Mouse (Mus musculus) kidney, adult 2 months (tissue): ENCODE results near the gene Smad5. TPM values are rescaled to one million over a fixed set of nuclear protein-coding genes. Genes with fewer than 3 reads are reported as not detected.

Experiments
- DNase-seq: peaks from one replicate; pipeline ENCODE4 v3.0.0; 2021
- H3K27ac ChIP-seq: fragments of 200-500 bp; 2 replicates; pipeline ENCODE4 v1.5.1; 2012; ENCODE audit warnings: low read depth, low read length, control low read depth, inconsistent platforms; ENCODE audit not compliant: insufficient read depth
- H3K27me3 ChIP-seq: fragments of 200-500 bp; replicated peaks from 2 replicates; pipeline ENCODE4 v1.6.1; 2012; ENCODE audit warnings: mild to moderate bottlenecking, moderate library complexity, low read length, inconsistent platforms; ENCODE audit not compliant: control insufficient read depth, insufficient read depth
- H3K36me3 ChIP-seq: fragments of 200-500 bp; 2 replicates; pipeline ENCODE4 v1.6.1; 2012; ENCODE audit warnings: mild to moderate bottlenecking, moderate library complexity, low read length, inconsistent platforms; ENCODE audit not compliant: control insufficient read depth, insufficient read depth
- H3K4me1 ChIP-seq: fragments of 200-500 bp; 2 replicates; pipeline ENCODE4 v1.6.1; 2011; ENCODE audit warnings: low read length; ENCODE audit not compliant: control insufficient read depth, insufficient read depth
- H3K4me3 ChIP-seq: fragments of 200-500 bp; 2 replicates; pipeline ENCODE4 v1.5.1; 2011; ENCODE audit warnings: mild to moderate bottlenecking, low read depth, low read length, control low read depth; ENCODE audit not compliant: insufficient read depth
- CTCF ChIP-seq: fragments of 200-500 bp; conservative IDR thresholded peaks from 2 replicates; pipeline ENCODE4 v1.5.1; 2011; ENCODE audit warnings: low read depth, mild to moderate bottlenecking, control low read depth, low read length, moderate library complexity, mixed read lengths; ENCODE audit not compliant: insufficient read depth, insufficient read length
- POLR2A ChIP-seq: fragments of 200-500 bp; IDR thresholded peaks from one replicate; pipeline ENCODE4 v1.6.1; 2011; ENCODE audit warnings: low read depth, low read length, control low read depth
- WGBS: fragments of 180-500 bp; shearing (Covaris S2); methylation state at CpG from one replicate; pipeline ENCODE4 v1.1.7; 2018; 5-methylcytosine and 5-hydroxymethylcytosine counted together
- polyA plus RNA-seq: library from polyadenylated mRNA; depleted of rRNA; stranded (reverse); fragments of >200 nt; gene quantifications from 2 replicates; pipeline ENCODE4 v1.2.3, GENCODE M21; 2012

Gene Smad5
- polyA plus RNA-seq, 1 experiment, result 31.4 TPM

DNA sequence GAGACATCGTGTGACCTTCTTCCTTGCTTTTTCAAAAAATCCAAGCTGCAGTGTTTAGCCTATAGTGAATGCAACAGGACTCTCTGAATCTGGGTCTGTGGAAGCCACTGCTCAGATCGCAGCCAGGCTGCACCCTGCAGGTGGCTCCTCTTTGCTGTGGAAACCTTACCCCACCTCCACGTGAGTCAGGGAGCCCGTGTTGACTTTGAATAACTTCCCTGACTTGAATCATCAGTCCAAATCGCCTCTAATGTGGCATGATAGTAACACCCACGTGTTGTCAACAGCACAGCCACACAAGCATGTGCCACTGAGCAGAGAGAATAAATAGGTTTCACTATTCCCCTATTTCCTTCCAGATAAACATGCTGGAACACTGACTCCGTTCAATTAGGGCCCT lies 10.8 kb upstream of the Smad5 start:
- no peaks in the 10 kb centered on the region for H3K27me3 ChIP-seq
- no peaks in the 10 kb centered on the region for H3K36me3 ChIP-seq
- peaks cover 6% of the 10 kb centered on the region; the same call in 1 of the 2 replicates for H3K4me1 ChIP-seq
- no peak for DNase-seq
- H3K4me3 ChIP-seq, result no peak overlapping the region
- WGBS, result 33% methylated on average over 7 of the region's 7 CpGs
- no peak overlapping the region for H3K27ac ChIP-seq
- no peak for TF ChIP-seq POLR2A
- peak; percentile 12; the same call in 1 of the 2 replicates for TF ChIP-seq CTCF

DNA sequence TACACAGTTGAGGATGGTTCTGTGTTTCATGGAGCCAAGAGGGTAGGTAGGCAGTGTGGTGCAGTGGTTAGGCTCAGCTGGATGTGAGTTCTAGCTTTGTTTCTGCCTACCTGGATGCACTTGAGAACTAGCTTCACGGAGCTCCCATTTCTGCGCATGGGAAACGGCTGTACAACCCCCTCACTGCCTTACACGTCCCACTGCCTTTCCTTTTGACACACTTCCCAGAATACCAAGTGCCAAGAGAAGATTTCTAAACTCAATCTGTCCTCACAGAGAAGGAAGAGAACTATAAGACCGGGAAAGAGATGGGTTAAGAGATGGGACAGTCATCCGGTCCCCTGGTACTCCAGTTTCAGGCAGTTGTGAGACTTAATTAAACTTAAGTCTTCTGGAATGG lies 10.2 kb upstream of the Smad5 start:
- WGBS, result 84% methylated on average over 6 of the region's 6 CpGs
- TF ChIP-seq CTCF (no peak), POLR2A (no peak)
- Histone ChIP-seq H3K4me3 (no peak overlapping the region), H3K4me1 (peaks cover 6% of the 10 kb centered on the region; the same call in 1 of the 2 replicates), H3K36me3 (no peaks in the 10 kb centered on the region), H3K27ac (no peak overlapping the region), H3K27me3 (no peaks in the 10 kb centered on the region)
- DNase-seq, result no peak

DNA sequence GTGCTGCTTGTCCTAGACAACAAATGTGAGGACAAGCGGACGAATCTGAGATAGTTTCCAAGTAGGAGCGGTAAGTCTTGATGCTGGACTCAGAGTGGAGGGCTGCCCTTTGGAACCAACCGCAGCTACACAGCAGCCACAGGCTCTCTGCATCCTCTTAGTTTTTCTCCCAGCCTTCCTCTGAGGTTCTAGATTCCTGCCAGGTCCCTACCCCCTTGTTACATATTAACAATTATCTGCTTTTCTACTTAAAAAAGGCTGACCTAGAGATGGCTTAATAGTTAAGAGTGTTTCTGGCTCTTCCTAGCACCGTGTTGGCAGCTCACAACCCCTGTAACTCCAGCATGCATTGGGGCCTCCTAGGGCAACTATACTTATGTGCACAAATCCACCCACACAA lies 7.1 kb upstream of the Smad5 start:
- DNase-seq, result peak; percentile 82
- TF ChIP-seq CTCF (no peak), POLR2A (no peak)
- no peaks in the 10 kb centered on the region for H3K36me3 ChIP-seq
- no peak overlapping the region for H3K27ac ChIP-seq
- H3K27me3 ChIP-seq, result no peaks in the 10 kb centered on the region
- 62% methylated on average over 5 of the region's 5 CpGs for WGBS
- no peak overlapping the region for H3K4me3 ChIP-seq
- peaks cover 6% of the 10 kb centered on the region; the same call in 1 of the 2 replicates for H3K4me1 ChIP-seq

DNA sequence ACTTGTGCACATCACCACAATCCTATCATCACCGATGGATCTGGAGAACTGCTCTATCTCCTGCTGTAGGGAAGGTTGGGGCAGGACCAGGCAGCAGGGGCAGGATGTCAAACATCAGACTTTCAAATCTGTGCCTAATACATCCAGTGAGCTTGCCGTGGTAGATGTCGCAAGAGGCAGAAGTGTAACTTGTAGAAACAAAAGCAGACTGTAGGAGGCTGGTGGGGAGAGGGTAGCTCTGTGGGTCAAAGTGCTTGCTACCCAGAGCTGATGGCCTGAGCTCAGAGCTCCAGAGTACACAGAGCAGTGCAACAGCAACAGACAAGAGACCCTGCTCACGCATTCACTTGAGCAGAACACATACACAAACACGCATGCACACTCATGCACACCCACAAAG lies 6.1 kb upstream of the Smad5 start:
- Histone ChIP-seq H3K36me3 (no peaks in the 10 kb centered on the region), H3K27me3 (no peaks in the 10 kb centered on the region), H3K4me1 (peaks cover 6% of the 10 kb centered on the region; the same call in 1 of the 2 replicates), H3K27ac (no peak overlapping the region), H3K4me3 (no peak overlapping the region)
- WGBS, result 75% methylated on average over 5 of the region's 5 CpGs
- TF ChIP-seq POLR2A (no peak), CTCF (peak; percentile 12; the same call in 1 of the 2 replicates)
- no peak for DNase-seq

DNA sequence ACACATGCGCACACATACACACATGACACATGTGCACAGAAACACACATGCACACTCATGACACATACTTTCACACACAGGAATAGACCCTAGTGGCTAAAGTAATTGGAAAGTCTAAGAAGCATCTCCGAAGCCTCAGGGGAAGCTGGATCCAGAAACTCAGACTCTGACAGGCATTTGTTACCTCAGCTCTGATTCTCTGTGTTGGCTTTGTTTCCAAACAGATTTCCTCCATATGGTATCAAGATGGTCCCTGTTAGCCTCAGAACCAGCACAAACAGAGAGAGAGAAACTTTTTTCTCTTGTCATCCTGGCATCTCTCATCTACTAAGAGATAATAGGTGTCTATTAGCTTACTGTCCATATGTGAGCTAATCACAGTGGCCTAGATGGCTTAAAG lies 5.6 kb upstream of the Smad5 start:
- TF ChIP-seq POLR2A (no peak), CTCF (no peak)

DNA sequence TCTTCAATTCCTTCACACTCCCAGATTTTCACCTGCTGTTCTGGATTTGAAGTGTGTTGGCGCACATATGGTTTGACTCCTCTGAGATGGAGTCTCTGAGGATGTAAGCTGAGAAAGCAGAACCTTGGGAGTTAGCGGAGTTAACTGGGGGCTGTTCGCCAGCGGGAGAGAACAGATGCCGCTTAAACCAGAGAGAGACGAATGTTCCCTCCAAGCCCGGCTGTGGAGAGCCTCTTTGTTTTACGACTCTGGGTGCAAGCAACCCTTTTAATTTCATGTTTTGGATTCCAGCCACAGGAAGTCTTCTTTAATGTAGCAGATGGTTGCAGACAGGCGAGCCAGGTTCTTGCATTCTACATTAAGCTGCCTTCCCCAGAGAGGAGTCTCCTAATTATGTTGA lies 4.4 kb upstream of the Smad5 start:
- DNase-seq, result peak; percentile 31
- 43% methylated on average over 9 of the region's 9 CpGs for WGBS

More for the DNA sequence above, 5.6 kb upstream of the Smad5 start:
- no peak overlapping the region for H3K27ac ChIP-seq
- H3K4me1 ChIP-seq, result peaks cover 6% of the 10 kb centered on the region
- H3K27me3 ChIP-seq, result no peaks in the 10 kb centered on the region
- H3K36me3 ChIP-seq, result no peaks in the 10 kb centered on the region
- no peak overlapping the region for H3K4me3 ChIP-seq
- no peak for DNase-seq
- WGBS, result 99% methylated on average over 2 of the region's 2 CpGs

DNA sequence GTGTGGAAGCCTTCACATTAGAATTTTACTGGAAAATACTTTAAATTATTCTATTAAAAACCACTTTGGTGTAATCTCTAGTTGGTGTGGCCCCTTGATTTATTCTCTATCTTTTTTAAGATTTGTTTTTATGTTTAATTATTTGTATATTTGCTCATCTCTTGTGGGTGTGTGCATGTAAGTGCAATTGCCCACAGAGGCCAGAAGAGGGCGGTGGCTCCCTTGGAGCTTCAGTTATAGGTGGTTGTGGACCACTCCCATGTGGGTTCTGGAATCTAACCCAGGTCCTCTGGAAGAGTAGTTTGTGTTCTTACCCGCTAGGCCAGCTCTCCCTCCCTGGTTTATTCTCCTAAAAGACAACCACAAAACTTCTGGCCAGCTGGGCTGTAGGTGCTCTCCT lies 3.4 kb upstream of the Smad5 start:
- Histone ChIP-seq H3K4me1 (peaks cover 16% of the 10 kb centered on the region), H3K36me3 (no peaks in the 10 kb centered on the region), H3K27me3 (no peaks in the 10 kb centered on the region), H3K4me3 (no peak overlapping the region), H3K27ac (no peak overlapping the region)
- 96% methylated on average over 2 of the region's 2 CpGs for WGBS
- DNase-seq, result no peak
- TF ChIP-seq POLR2A (no peak), CTCF (0 out of 2 replicates have a peak, but pooled peaks have one; percentile 26)

More for the DNA sequence above, 4.4 kb upstream of the Smad5 start:
- H3K4me1 ChIP-seq, result peaks cover 11% of the 10 kb centered on the region
- H3K4me3 ChIP-seq, result no peak overlapping the region
- no peaks in the 10 kb centered on the region for H3K27me3 ChIP-seq
- no peak overlapping the region for H3K27ac ChIP-seq
- TF ChIP-seq POLR2A (no peak), CTCF (no peak)
- H3K36me3 ChIP-seq, result no peaks in the 10 kb centered on the region
